Mouse (Mus musculus): ENCODE measurements around the gene Fzd4.

Fzd4 gene

DNA sequence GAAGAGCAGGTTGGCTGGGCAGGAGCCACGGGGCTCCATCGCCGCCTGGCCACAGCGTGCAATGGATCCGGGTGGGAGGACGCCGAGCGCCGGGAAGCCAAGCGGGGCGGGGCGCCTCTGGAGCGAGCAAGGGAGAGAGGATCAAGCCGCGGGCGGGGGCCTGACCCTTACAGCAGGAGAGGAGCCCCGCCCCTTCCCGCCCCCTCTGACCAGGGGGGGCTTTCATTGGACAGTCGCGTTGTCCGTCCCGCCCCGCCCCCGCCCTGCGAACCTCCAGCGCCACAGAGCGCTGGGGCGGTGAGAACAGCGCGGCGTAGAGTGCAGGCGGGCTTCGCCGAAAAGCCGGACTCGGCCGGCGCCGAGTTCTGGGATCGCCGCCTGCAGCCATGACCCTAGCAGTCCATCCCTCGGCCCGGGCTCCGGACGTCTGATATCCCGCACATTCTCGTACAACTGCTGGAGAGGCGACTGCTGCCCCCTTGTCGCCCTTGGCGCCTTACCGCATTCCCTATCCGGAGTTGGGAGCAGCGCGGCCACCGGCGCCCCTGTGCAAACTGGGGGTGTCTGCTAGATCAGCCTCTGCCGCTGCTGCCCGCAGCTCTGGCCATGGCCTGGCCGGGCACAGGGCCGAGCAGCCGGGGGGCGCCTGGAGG is at the start of gene Fzd4, which contains the start of gene Tmem135:
TSS of gene Fzd4 (plus strand) at position 275 of the 653 bp plus-strand sequence.
TSS of gene Tmem135 (minus strand) at position 142 of the 653 bp plus-strand sequence.
- DNase-seq (ENCODE audit: low spot score in 2 of 2): peak; percentile 77

DNA sequence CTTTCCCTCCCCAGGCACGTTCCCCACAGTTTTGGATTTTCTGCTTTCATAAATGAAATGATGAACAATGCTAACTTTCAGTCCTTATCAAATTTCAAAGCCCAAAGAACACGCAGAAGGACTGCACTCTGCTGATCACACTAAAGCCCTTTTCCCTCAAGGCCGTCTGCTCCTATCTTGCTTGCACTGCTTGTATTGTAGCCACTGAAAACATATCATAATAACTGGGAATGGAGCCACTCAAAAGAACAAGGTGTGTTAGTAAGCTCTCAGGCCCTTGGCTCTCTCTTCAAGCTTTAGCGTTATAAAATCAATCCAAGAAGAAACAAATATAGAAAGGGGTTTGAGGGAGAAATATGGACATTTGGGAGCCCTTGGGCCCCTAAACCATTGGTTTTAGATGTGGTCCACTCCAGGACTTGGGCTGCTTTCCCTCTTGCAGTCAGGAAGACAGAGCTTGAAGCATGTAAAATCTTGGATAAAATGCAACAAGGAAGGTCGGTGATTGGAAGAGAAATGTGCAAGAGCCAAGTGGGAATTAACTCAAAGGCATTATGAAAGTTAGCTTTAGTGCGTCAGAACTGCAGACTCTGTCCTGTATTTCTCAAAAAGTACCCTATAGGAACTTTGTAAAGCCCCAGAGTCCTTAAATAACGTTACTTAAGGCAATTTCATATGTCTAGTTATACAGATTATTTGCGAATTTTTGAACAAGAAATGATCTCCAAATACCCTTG is 48.5 kb upstream of the Fzd4 start:
- DNase-seq (ENCODE audit: low spot score in 2 of 2): no peak

- DNase-seq (ENCODE audit: low spot score in 2 of 2): no peak
Measured at GRCm38 (mm10) chr7:89356307-89356706, 47.8 kb upstream of the Fzd4 start.

GRCm38 (mm10) chr7:89363975-89364374 is 40.2 kb upstream of the Fzd4 start:
- DNase-seq (ENCODE audit: low spot score in 2 of 2): no peak

GRCm38 (mm10) chr7:89365135-89365880 is 38.8 kb upstream of the Fzd4 start:
- DNase-seq (ENCODE audit: low spot score in 2 of 2): no peak

DNA sequence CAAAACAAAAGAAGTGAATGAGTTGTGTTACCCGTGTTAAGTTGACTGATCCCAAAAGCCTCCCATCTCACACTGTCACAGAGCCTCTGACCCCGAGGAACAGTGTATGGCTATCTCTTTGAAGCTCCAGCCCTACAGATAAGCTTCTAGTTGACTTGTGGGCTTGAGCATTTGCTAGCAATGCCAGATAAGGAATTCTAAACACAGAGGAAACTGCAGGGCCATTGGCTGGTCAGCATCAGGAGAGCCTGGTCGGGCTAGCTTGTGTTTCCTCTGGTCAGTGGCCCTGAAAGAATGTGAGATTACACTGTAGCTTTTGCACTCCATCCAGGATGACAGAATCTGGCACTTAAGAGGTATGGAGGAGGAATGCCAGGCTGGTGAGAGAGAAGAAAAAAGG is 36.5 kb upstream of the Fzd4 start:
- no peak for DNase-seq (ENCODE audit: low spot score in 2 of 2)

DNA sequence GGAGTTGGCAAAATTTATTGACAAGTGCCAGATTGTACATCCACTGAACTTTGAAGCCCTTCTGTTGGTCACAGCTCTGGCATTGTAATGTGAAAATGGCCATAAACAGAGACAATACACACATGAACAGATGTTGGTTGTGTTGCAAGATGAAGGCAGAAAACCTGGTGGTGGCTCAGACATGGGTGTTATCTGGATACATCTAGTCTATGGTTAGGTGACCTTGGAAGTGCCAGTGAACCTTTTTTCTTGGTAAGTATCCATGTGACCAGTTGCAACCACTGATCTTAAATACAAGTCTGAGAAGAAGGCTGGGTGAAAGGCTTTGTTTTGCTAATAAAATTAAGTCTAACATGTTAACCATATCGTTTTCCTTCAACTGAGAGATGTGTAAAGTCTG is 34.1 kb upstream of the Fzd4 start:
- no peak for DNase-seq (ENCODE audit: low spot score in 2 of 2)

DNA sequence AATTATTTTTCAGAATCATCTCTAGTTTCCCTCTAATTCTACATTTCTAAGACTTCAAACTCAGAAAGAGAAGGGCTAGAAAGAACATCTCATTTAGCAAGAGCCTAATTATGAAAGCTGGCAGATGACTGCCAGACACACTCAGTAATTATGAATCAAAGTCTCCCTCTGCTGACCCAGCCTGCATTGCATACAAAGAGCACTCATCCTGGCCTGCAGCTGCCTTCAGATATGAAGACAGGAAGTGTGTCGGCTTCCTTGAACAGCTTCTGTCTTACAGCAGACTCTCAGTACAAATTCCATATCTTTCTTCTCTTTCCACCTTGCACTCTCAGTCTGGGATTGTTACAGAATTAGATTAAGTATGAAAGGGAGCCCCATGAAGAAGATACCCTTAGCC is 33.2 kb upstream of the Fzd4 start:
- DNase-seq (ENCODE audit: low spot score in 2 of 2): peak; percentile 63

- no peak for DNase-seq (ENCODE audit: low spot score in 2 of 2)
Measured at GRCm38 (mm10) chr7:89371623-89372295, 32.4 kb upstream of the Fzd4 start.

GRCm38 (mm10) chr7:89380935-89381705 is 23.0 kb upstream of the Fzd4 start:
- DNase-seq (ENCODE audit: low spot score in 2 of 2): no peak

DNA sequence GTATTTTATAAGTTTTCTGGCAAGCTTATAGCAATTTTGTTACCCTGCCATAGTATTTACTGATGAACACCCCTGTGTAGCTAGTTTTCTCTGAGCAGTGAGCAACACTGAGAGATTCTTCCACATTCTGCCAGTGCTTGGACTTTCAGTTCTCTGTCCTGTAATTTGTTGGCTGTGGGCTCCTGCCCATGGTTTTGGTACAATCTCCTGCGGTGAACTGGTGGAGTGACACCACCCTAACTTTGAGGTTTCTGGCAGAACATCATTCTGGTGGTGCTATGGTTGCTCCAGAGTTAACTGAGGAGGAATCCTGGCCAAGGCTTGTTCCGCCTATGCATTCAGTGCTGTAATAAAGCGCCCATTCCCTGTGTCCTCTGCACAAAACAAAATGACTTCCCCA is 21.3 kb upstream of the Fzd4 start:
- DNase-seq (ENCODE audit: low spot score in 2 of 2): no peak

DNA sequence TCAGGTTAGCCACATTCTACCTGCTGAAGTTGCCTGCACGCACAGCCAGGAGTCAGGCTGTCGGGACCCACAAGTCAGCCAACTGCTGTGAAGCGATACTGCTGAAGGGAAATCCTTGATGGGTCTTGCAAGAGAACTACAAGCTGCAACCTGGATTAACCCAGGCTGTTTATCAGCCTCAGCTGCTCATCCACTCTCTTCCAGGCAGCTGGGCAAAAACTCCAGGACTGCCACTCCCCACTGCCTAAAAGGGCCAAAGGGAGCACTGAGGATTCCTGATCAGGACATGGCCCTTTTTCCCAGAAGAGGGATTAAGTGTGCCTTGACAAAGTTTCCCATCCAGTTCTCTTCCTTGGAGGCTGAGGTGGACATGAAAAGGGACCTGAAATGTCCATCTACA is 15.2 kb upstream of the Fzd4 start:
- DNase-seq (ENCODE audit: low spot score in 2 of 2): no peak

- no peak for DNase-seq (ENCODE audit: low spot score in 2 of 2)
Measured at GRCm38 (mm10) chr7:89390660-89391059, 13.5 kb upstream of the Fzd4 start.

DNA sequence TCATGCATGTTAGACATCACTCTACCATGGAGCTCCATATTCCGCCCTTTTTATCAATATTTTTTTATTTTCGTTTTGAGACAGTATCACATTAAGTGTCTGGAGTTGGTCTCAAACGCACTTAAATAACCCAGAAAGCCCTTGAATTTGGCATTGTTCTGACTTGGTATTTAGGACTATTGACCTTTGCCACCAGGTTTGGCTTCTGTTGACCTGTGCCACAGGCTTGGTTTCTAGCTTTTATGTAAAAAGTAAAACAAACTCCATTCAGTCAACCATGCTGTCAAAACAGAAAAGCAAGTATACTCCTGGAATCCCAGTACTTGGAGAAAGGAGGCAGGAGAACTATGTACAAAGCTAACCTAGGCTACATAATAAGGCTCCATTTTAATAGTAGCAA is 12.9 kb upstream of the Fzd4 start:
- no peak for DNase-seq (ENCODE audit: low spot score in 2 of 2)

DNA sequence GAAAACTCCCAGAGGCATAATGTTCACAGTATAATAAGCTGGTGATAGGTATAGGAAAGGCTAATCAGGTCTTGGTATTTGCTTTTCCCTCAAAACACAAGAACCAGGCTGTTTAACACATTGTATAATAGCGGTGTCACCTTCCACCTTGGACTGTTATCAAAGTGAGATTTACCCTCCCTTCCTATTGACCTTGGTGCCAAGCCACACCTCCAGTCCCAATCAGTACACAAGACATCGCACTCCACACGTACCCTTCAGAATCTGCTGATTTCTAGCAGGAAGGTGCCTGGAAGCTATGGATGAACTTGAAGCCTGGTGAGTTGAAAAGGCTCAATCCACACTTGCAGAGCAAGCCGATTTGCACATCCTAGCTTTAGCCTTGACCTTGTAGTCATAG is 12.3 kb upstream of the Fzd4 start:
- DNase-seq (ENCODE audit: low spot score in 2 of 2): no peak

- no peak for DNase-seq (ENCODE audit: low spot score in 2 of 2)
Measured at GRCm38 (mm10) chr7:89392388-89392787, 11.8 kb upstream of the Fzd4 start.

GRCm38 (mm10) chr7:89392825-89393224 is 11.3 kb upstream of the Fzd4 start:
- no peak for DNase-seq (ENCODE audit: low spot score in 2 of 2)

DNA sequence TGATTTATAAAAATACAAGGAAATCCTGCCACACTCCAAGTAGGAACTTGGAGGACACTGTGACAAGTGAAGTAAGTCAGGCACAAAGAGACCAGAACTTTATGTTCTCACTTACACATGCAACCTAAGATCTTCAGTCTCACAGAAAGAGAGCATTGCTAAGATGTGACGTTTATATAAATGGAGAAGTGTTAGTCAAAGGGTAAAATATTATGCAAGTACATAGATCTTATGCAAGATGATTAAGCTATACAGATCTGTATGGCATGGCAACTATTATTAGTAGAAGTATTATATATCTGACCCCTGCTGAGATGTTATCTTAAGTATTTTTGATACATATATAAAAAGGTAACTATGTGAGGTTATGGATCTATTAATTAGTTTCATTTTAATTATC is 8.8 kb upstream of the Fzd4 start:
- no peak for DNase-seq (ENCODE audit: low spot score in 2 of 2)

GRCm38 (mm10) chr7:89396386-89396785 is 7.8 kb upstream of the Fzd4 start:
- no peak for DNase-seq (ENCODE audit: low spot score in 2 of 2)

GRCm38 (mm10) chr7:89397837-89398534 is 6.2 kb upstream of the Fzd4 start:
- DNase-seq (ENCODE audit: low spot score in 2 of 2): no peak

GRCm38 (mm10) chr7:89400721-89401120 is 3.4 kb upstream of the Fzd4 start:
- DNase-seq (ENCODE audit: low spot score in 2 of 2): no peak

Data from spleen, postnatal 36 days (tissue).